Mouse (Mus musculus) limb, embryonic 14.5 days (tissue): ENCODE data around the gene Rbbp4. TPM values are rescaled to one million over a fixed set of nuclear protein-coding genes. Genes with fewer than 3 reads are reported as not detected.

ENCODE experiments used
- ATAC-seq: fragments of 200-750 bp; cut with Nextera tagmentation; 2 replicates; pipeline ENCODE4 v1.8.0; 2017; ENCODE audit warnings: low read depth, moderate number of reproducible peaks, moderate TSS enrichment; ENCODE audit not compliant: low FRiP score
- DNase-seq: peaks from one replicate; pipeline ENCODE4 v3.0.0-alpha.2; 2015; ENCODE audit warnings: low spot score
- H3K27ac ChIP-seq: fragments of 300-500 bp; sonication (generic); replicated peaks from 2 replicates; pipeline ENCODE4 v1.5.1; 2014; ENCODE audit warnings: low read depth, mild to moderate bottlenecking, low read length, moderate library complexity, mixed read lengths
- H3K27me3 ChIP-seq: fragments of 300-500 bp; sonication (generic); 2 replicates; pipeline ENCODE4 v1.6.1; 2014; ENCODE audit warnings: low read length, mixed read lengths; ENCODE audit not compliant: control insufficient read depth, insufficient read depth
- H3K36me3 ChIP-seq: fragments of 300-500 bp; sonication (generic); 2 replicates; pipeline ENCODE4 v1.6.1; 2014; ENCODE audit warnings: mild to moderate bottlenecking, low read length, moderate library complexity, mixed read lengths; ENCODE audit not compliant: control insufficient read depth, insufficient read depth
- H3K4me1 ChIP-seq: fragments of 300-500 bp; sonication (generic); 2 replicates; pipeline ENCODE4 v1.6.1; 2014; ENCODE audit warnings: antibody characterized with exemption, low read length, mixed read lengths; ENCODE audit not compliant: control insufficient read depth, insufficient read depth
- H3K4me2 ChIP-seq: fragments of 300-500 bp; sonication (generic); replicated peaks from 2 replicates; pipeline ENCODE4 v1.6.1; 2014; ENCODE audit warnings: low read depth, mild to moderate bottlenecking, low read length, moderate library complexity; ENCODE audit not compliant: severe bottlenecking
- H3K4me3 ChIP-seq: fragments of 300-500 bp; sonication (generic); replicated peaks from 2 replicates; pipeline ENCODE4 v1.5.1; 2014; ENCODE audit warnings: low read length
- H3K9ac ChIP-seq: fragments of 300-500 bp; sonication (generic); 2 replicates; pipeline ENCODE4 v1.6.1; 2014; ENCODE audit warnings: mild to moderate bottlenecking, low read depth, low read length, moderate library complexity; ENCODE audit not compliant: severe bottlenecking
- H3K9me3 ChIP-seq: fragments of 300-500 bp; sonication (generic); 2 replicates; pipeline ENCODE4 v1.6.1; 2016; ENCODE audit warnings: low read length; ENCODE audit not compliant: control insufficient read depth
- POLR2A ChIP-seq: fragments of 200-500 bp; IDR thresholded peaks from 2 replicates; pipeline ENCODE4 v1.8.0; 2012; ENCODE audit warnings: inconsistent platforms, mild to moderate bottlenecking, moderate library complexity, borderline replicate concordance; ENCODE audit not compliant: insufficient read depth, insufficient read length; ENCODE audit errors: extremely low read depth
- WGBS: fragments of 180-500 bp; shearing (Covaris S2); extraction: QIAGEN DNeasy Blood & Tissue Kit; methylation state at CpG from one replicate; pipeline ENCODE4 v1.1.7; 2014; 5-methylcytosine and 5-hydroxymethylcytosine counted together
- polyA plus RNA-seq, 2 experiments: library from polyadenylated mRNA; depleted of rRNA in 1 of 2; stranded (reverse) in 1 of 2; unstranded in 1 of 2; fragments of >200 nt; fragmentation: Nextera tagmentation in 1 of 2; extraction: Ambion mirVana in 1 of 2; gene quantifications; 2 replicates each; pipeline versions ENCODE4 v1.2.1 to v1.2.3; 2012 to 2014

The Rbbp4 gene
- polyA plus RNA-seq, 2 experiments: 128 to 331 TPM

- Histone ChIP-seq H3K9me3 (no peaks in the 10 kb centered on the region), H3K36me3 (no peaks in the 10 kb centered on the region), H3K27ac (no peak overlapping the region), H3K9ac (no peak overlapping the region), H3K4me3 (no peak overlapping the region), H3K4me2 (no peak overlapping the region; the same call in 1 of the 2 replicates), H3K27me3 (no peaks in the 10 kb centered on the region), H3K4me1 (0 out of 2 replicates have a peak, but pooled peaks cover 8% of the 10 kb centered on the region)
- ATAC-seq (no peak), DNase-seq (no peak)
- 17% methylated on average over 6 of the region's 6 CpGs for WGBS
- no peak for TF ChIP-seq POLR2A
Measured at GRCm38 (mm10) chr4:129375000-129375399, 39.8 kb upstream of the Rbbp4 start.

GRCm38 (mm10) chr4:129374219-129374755, 39.1 kb upstream of the Rbbp4 start:
- 0 out of 2 replicates have a peak, but pooled peaks cover 8% of the 10 kb centered on the region for H3K4me1 ChIP-seq
- WGBS: 50% methylated on average over 11 of the region's 11 CpGs
- DNase-seq (no peak), ATAC-seq (no peak)
- H3K27ac ChIP-seq: no peak overlapping the region
- H3K9me3 ChIP-seq: no peaks in the 10 kb centered on the region
- H3K4me3 ChIP-seq: no peak overlapping the region
- H3K27me3 ChIP-seq: no peaks in the 10 kb centered on the region
- no peaks in the 10 kb centered on the region for H3K36me3 ChIP-seq
- no peak overlapping the region for H3K4me2 ChIP-seq
- H3K9ac ChIP-seq: no peak overlapping the region
- no peak for TF ChIP-seq POLR2A

GRCm38 (mm10) chr4:129373202-129373976, 38.2 kb upstream of the Rbbp4 start:
- Histone ChIP-seq H3K9ac (no peak overlapping the region), H3K4me3 (no peak overlapping the region), H3K9me3 (no peaks in the 10 kb centered on the region), H3K4me2 (no peak overlapping the region), H3K27ac (no peak overlapping the region), H3K27me3 (no peaks in the 10 kb centered on the region), H3K4me1 (0 out of 2 replicates have a peak, but pooled peaks cover 8% of the 10 kb centered on the region), H3K36me3 (0 out of 2 replicates have a peak, but pooled peaks cover 3% of the 10 kb centered on the region)
- no peak for ATAC-seq
- 40% methylated on average over 8 of the region's 8 CpGs for WGBS
- TF ChIP-seq POLR2A: no peak
- DNase-seq: no peak

- H3K4me3 ChIP-seq: no peak overlapping the region
- H3K27ac ChIP-seq: no peak overlapping the region
- H3K27me3 ChIP-seq: no peaks in the 10 kb centered on the region
- H3K4me1 ChIP-seq: 0 out of 2 replicates have a peak, but pooled peaks cover 5% of the 10 kb centered on the region
- no peak overlapping the region for H3K9ac ChIP-seq
- H3K9me3 ChIP-seq: no peaks in the 10 kb centered on the region
- TF ChIP-seq POLR2A: no peak
- H3K4me2 ChIP-seq: no peak overlapping the region
- 92% methylated on average over 3 of the region's 3 CpGs for WGBS
- ATAC-seq (no peak), DNase-seq (no peak)
- peaks cover 11% of the 10 kb centered on the region for H3K36me3 ChIP-seq
Measured at GRCm38 (mm10) chr4:129371391-129371790, 36.2 kb upstream of the Rbbp4 start.

GRCm38 (mm10) chr4:129365224-129365623, 30.1 kb upstream of the Rbbp4 start:
- Histone ChIP-seq H3K4me1 (no peaks in the 10 kb centered on the region), H3K4me3 (no peak overlapping the region), H3K9ac (no peak overlapping the region), H3K9me3 (no peaks in the 10 kb centered on the region), H3K27ac (no peak overlapping the region), H3K4me2 (no peak overlapping the region), H3K27me3 (no peaks in the 10 kb centered on the region), H3K36me3 (peaks cover 14% of the 10 kb centered on the region)
- ATAC-seq: no peak
- DNase-seq: no peak
- TF ChIP-seq POLR2A: no peak
- 82% methylated on average over 5 of the region's 5 CpGs for WGBS
